Mouse (Mus musculus): ENCODE data around the gene Smad3. TPM values are rescaled to one million over a fixed set of nuclear protein-coding genes. Genes with fewer than 3 reads are reported as not detected.

The Smad3 gene
- polyA plus RNA-seq, 1 experiment from 2014 or later, result 11.6 TPM

DNA sequence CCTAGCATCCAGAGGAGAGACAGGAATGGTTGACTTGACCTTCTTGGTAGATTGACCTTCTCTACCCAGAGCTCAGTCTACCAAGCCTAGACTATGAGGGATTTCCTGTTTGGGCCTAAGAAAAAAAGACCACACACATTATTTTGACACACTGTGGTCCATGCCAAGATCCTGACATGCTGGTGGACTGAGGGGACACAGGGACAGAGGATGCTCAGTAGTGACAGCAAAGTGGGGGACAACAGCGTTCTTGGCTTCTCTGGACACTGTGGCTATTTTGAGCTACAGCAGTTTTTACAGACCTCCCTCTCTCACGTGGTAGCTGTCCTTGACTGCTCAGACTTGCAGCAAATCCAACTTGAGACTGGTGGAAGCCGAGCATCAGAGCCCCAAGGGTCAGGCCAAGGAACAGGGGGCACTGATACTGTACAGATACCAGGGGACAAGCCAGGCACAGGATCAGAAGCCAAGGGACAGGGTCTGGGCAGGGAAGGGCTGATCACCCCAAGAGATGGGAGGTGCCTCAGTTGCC lies 40.3 kb downstream of the Smad3 start:
- no peaks in the 10 kb centered on the region for H3K9me3 ChIP-seq (replicated peaks)
- H3K27ac ChIP-seq, result peak overlapping the region; percentile 66
- H3K27me3 ChIP-seq, result no peaks in the 10 kb centered on the region
- H3K36me3 ChIP-seq, result no peaks in the 10 kb centered on the region
- WGBS, result 30% methylated on average over 3 of the region's 3 CpGs
- H3K4me1 ChIP-seq (replicated peaks), result peaks cover 82% of the 10 kb centered on the region
- no peak overlapping the region for H3K4me3 ChIP-seq
- H3K4me2 ChIP-seq, result no peak overlapping the region; the same call in 1 of the 2 replicates
- no peak overlapping the region for H3K9ac ChIP-seq
- ATAC-seq (replicated peaks; ENCODE audit: insufficient number of reproducible peaks, insufficient read depth, low FRiP score, low read depth), result no peak

DNA sequence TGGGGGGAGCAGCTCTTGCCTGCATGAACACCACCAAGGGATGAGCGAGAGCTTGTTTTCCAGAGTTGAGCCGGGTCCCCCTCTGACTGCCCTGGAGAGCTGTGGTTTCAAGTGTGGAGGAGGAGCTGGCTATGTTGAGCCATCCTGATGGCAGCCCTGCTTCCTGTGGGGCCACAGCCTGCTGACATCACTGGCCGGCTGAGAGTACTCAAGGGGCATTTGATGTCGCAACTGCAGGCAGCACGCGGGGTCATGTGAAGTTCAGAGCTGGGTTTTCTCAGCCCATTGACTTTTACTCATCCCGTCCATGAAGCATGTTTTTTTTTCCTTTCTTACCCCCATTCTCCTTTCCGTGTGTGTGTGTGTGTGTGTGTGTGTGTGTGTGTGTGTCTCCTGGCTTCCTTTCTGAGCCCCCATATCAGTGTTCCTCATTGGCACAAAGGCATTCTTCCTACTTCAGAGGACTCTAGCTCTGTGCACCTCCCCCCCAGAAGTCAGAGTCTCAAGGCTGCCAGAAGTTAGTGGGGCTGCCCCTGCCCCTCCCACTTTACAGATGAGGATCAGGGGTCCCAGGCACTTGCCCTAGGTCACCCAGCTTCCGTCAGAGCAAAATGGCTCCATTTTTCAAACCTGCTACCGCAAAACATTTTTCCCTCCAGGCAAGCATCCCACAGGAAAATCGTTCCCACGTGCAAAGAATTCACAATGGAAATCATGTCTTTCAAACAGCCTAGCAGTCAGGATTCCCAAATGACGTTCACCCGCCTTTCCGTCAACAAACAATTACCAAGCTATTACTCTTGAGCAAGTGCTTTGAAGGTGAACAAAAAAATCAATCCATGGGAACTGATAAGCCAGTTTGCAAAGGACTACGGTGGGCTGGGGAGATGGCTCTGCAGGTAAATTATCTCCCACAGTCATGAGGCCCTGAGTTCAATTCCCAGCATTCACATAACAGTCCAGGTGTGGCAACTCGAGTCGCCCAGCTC lies 41.4 kb downstream of the Smad3 start:
- Histone ChIP-seq H3K27me3 (no peaks in the 10 kb centered on the region), H3K9me3 (replicated peaks) (no peaks in the 10 kb centered on the region), H3K4me3 (no peak overlapping the region), H3K4me1 (replicated peaks) (peaks cover 81% of the 10 kb centered on the region), H3K4me2 (peak overlapping the region; percentile 35), H3K27ac (peak overlapping the region; percentile 66), H3K36me3 (no peaks in the 10 kb centered on the region), H3K9ac (no peak overlapping the region)
- peak; percentile 48 for ATAC-seq (replicated peaks; ENCODE audit: insufficient number of reproducible peaks, insufficient read depth, low FRiP score, low read depth)
- 25% methylated on average over 18 of the region's 18 CpGs for WGBS

DNA sequence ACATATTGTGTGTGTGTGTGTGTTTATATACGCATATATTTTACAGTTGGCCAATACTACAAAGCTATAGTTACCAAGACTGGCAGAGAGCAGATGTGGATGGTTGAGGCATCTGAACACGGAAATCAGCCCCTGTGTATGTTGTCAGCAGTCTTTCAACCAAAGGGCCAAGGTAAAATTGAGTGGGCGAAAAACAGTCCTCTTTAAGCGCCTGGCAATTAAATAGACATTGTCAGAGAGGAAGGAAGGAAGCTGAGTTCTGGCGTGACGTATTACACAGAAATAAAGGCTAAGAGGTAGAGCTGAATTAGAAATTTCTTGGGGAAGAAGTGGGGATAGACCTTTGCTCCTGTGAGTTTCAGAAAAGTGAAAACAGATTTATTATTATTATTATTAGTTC lies 43.2 kb downstream of the Smad3 start:
- peaks cover 69% of the 10 kb centered on the region for H3K4me1 ChIP-seq (replicated peaks)
- H3K36me3 ChIP-seq, result no peaks in the 10 kb centered on the region
- no peaks in the 10 kb centered on the region for H3K9me3 ChIP-seq (replicated peaks)
- H3K4me2 ChIP-seq, result no peak overlapping the region
- WGBS, result 74% methylated on average over 6 of the region's 6 CpGs
- ATAC-seq (replicated peaks; ENCODE audit: insufficient number of reproducible peaks, insufficient read depth, low FRiP score, low read depth), result no peak
- no peaks in the 10 kb centered on the region for H3K27me3 ChIP-seq
- H3K9ac ChIP-seq, result no peak overlapping the region
- H3K27ac ChIP-seq, result no peak overlapping the region
- H3K4me3 ChIP-seq, result no peak overlapping the region

DNA sequence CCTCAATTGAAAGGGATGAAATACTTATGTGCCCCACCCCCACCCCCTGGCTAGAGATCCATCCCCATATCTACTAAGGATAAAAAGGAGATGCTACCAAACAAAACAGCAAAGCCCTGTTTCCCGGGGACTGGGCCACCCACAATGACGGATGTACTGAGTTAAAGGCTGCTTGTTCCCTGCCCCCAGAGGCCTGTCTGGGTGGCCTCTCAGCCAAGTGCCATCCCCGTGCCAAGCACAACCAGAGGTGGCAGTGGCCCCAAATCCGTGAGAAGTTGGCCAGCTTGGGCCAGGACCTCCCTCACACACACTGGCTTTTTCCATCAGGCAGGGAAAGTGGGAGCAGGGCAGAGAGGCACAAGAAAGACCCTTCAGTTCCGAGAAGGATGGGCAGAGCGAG lies 45.0 kb downstream of the Smad3 start:
- H3K4me3 ChIP-seq, result no peak overlapping the region
- H3K4me1 ChIP-seq (replicated peaks), result peaks cover 60% of the 10 kb centered on the region
- no peaks in the 10 kb centered on the region for H3K36me3 ChIP-seq
- no peak overlapping the region for H3K4me2 ChIP-seq
- no peaks in the 10 kb centered on the region for H3K27me3 ChIP-seq
- H3K9me3 ChIP-seq (replicated peaks), result no peaks in the 10 kb centered on the region
- no peak overlapping the region for H3K27ac ChIP-seq
- ATAC-seq (replicated peaks; ENCODE audit: insufficient number of reproducible peaks, insufficient read depth, low FRiP score, low read depth), result no peak
- H3K9ac ChIP-seq, result no peak overlapping the region
- WGBS, result 54% methylated on average over 6 of the region's 6 CpGs

DNA sequence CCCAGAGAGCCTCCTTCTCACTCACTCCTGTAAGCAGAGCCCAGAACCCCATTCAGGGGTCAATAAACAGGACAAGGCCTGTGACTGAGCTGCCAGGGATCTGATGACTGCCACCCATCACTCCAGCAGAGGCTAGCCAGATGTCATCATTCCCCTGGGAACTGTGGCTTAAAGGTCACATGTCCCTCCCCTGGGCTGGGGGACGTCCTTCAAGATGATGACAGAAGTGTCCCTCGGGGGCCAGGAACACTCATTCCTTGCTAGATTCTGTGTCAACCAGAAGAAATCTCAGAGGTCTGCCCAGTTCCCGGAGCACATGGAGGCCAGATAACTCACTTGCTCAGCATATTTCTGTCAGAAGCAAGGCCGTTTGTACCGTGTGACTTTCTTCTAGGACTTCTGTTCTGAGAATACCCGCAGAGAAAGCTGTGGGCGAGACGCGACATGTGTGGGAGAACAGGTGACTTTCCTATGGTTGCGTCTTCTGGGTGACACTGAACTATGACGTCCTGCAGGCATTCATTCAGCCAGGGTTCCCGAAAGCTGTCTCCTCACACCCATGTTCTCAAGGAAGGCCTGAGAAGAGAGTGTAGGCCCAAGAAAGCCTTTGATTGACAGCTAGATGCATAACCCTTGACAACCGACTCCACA lies 46.1 kb downstream of the Smad3 start:
- ATAC-seq (replicated peaks; ENCODE audit: insufficient number of reproducible peaks, insufficient read depth, low FRiP score, low read depth), result no peak
- H3K9me3 ChIP-seq (replicated peaks), result no peaks in the 10 kb centered on the region
- H3K4me3 ChIP-seq, result no peak overlapping the region
- H3K4me1 ChIP-seq (replicated peaks), result peaks cover 59% of the 10 kb centered on the region
- H3K27ac ChIP-seq, result no peak overlapping the region
- WGBS, result 50% methylated on average over 13 of the region's 13 CpGs
- H3K4me2 ChIP-seq, result no peak overlapping the region
- H3K36me3 ChIP-seq, result no peaks in the 10 kb centered on the region
- H3K9ac ChIP-seq, result no peak overlapping the region
- no peaks in the 10 kb centered on the region for H3K27me3 ChIP-seq

DNA sequence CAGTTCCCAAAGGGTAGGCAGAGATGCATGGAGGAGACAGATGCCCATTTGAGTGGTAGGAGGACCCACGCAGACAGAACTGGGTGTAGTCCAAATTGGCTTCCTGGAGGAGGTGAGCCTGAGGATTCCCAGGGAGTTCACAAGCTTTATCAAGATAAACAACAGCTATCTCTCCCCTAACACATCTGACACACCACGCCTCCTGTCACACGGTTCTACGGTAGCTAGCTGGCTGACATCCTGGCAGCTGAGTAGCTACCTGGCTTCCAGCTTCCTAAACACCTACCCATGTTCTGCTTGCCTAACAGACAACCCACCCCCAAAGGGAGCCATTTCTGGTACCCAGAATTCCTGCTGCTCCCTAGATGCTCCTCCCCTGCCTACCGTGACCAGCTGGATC lies 47.9 kb downstream of the Smad3 start:
- Histone ChIP-seq H3K9me3 (replicated peaks) (no peaks in the 10 kb centered on the region), H3K36me3 (no peaks in the 10 kb centered on the region), H3K4me1 (replicated peaks) (peaks cover 60% of the 10 kb centered on the region), H3K27ac (no peak overlapping the region), H3K9ac (no peak overlapping the region), H3K4me2 (no peak overlapping the region), H3K27me3 (no peaks in the 10 kb centered on the region), H3K4me3 (no peak overlapping the region)
- ATAC-seq (replicated peaks; ENCODE audit: insufficient number of reproducible peaks, insufficient read depth, low FRiP score, low read depth), result no peak
- WGBS, result 91% methylated on average over 5 of the region's 5 CpGs

DNA sequence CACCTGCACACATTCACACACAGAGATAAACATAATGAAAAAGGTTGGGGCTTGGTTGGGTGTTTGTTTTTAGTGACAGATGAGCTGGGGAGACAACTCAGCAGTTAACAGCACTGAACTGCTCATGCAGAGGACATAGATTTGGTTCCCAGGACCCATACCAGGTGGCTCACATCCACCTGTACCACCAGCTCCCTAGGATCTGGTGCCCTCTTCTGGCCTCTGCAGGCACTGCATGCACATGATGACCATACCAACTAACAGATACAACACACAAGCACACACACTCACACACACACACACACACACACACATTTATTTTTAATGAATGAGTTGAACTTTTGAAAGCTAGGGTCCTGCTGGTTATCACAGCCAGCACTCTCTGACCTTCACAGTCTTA lies 48.5 kb downstream of the Smad3 start:
- peaks cover 65% of the 10 kb centered on the region for H3K4me1 ChIP-seq (replicated peaks)
- H3K27me3 ChIP-seq, result no peaks in the 10 kb centered on the region

DNA sequence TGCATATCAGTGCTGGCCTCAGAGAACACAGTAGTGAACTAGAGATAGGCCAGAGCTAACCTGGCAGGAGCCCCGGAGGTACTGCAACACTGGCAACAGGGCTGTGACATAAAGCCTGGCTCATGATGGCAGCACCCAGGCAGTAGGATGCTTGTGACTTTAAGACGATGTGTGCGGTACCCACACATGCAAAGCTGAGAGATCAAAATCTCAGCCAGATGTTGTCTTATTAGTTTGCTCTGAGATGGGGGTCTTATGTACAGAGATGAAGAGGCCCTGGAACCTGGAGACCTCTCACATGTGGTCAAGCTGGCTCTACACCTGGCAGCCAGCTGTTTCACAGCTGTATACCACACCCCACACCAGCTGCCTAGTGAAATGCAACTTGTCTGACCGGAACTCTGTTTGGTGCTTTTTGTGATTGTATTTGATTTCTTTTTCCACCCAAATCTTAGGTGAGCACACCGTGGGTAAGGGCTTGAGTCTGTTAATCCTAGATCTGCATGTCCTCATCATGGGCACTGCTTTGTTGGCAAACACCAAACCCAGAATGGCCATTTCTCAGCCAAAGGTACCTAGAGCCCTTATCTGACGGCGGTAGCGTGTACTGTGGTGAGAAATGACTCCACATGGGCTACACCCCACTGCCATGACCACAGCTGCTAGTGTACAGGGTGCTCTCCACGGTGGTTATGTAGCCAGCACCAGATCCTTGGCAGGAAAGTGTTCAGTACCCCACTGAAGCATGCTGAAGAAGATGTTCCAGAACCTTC lies 49.8 kb downstream of the Smad3 start:
- Histone ChIP-seq H3K4me2 (no peak overlapping the region), H3K4me1 (replicated peaks) (peaks cover 69% of the 10 kb centered on the region), H3K36me3 (no peaks in the 10 kb centered on the region), H3K27me3 (no peaks in the 10 kb centered on the region), H3K27ac (no peak overlapping the region), H3K9me3 (replicated peaks) (no peaks in the 10 kb centered on the region), H3K4me3 (no peak overlapping the region), H3K9ac (no peak overlapping the region)
- ATAC-seq (replicated peaks; ENCODE audit: insufficient number of reproducible peaks, insufficient read depth, low FRiP score, low read depth), result no peak
- 79% methylated on average over 9 of the region's 9 CpGs for WGBS

More for the DNA sequence above, 48.5 kb downstream of the Smad3 start:
- Histone ChIP-seq H3K4me3 (no peak overlapping the region), H3K4me2 (no peak overlapping the region), H3K36me3 (no peaks in the 10 kb centered on the region), H3K9ac (no peak overlapping the region), H3K27ac (no peak overlapping the region), H3K9me3 (replicated peaks) (no peaks in the 10 kb centered on the region)
- ATAC-seq (replicated peaks; ENCODE audit: insufficient number of reproducible peaks, insufficient read depth, low FRiP score, low read depth), result no peak

DNA sequence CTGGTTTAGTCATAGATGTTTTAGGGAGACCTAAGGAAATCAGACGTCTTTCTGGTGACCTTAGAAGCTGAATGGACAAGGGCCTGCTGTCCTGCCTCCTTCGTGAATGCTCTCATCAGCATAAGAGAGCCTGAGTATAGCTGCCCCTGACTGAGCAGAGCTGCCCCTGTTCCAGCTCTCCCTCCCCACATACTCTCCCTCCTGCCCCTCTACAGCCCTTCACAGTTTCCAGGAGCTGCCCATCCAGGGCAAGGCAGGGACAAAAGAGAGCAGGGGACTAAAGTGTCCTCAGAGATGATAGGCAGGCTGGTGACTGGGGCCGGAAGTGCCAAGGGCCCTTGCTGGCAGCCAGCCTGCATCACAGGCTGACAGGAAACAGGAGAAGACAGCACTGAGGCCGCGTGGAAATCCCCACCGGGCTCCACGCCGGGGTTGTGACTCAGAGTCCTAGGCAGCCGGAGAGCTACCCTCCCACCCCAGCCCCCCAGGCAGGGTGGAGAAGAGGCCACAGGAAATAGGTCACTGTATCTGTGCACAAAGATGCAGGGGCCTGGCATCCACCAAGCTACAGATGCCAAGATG lies 51.6 kb downstream of the Smad3 start:
- Histone ChIP-seq H3K4me1 (replicated peaks) (peaks cover 73% of the 10 kb centered on the region), H3K27ac (peak overlapping the region; percentile 77), H3K27me3 (no peaks in the 10 kb centered on the region), H3K4me3 (no peak overlapping the region), H3K36me3 (no peaks in the 10 kb centered on the region), H3K9me3 (replicated peaks) (no peaks in the 10 kb centered on the region), H3K4me2 (peak overlapping the region; percentile 17), H3K9ac (peak overlapping the region; percentile 27; the same call in 1 of the 2 replicates)
- WGBS, result 5% methylated on average over 9 of the region's 9 CpGs
- peak; percentile 45 for ATAC-seq (replicated peaks; ENCODE audit: insufficient number of reproducible peaks, insufficient read depth, low FRiP score, low read depth)

DNA sequence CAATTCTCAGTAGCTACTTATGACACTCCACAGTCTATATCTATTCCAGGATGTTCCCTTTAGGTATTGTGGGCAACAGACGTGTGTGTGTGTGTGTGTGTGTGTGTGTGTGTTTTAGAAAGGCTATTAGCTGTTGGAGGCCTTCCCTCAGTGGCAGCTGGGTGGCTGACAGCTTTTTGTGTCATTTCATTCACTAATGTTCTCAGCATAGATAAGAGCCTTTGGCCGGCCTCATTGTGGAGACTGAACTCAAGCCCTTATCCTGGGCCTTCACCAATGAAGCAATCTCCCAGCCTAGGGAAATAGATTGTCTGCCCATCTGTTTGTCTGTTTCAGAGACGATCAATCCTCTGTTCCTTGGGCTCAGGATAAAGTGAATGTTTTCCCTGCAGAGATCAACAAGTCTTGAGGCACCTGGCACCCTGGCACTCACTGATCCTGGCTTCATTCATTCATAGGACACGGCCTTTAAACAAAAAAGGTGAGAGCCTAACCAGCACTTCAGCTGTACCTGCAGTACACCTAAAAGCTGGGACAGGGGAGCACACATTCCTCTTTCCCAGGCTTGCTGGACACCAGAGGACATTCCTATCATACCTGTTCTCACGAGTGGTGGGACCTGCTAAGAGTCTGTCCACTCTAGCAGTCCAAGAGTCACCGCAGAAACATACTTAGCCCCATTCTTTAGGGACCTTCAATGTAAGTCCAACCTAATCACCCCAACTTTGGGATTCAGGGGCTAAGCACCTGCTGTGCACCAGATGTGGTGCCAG lies 52.6 kb downstream of the Smad3 start:
- no peak overlapping the region for H3K4me2 ChIP-seq
- 48% methylated on average over 6 of the region's 6 CpGs for WGBS
- H3K27ac ChIP-seq, result peak overlapping the region; percentile 77; the same call in 1 of the 2 replicates
- H3K4me1 ChIP-seq (replicated peaks), result peaks cover 69% of the 10 kb centered on the region
- H3K27me3 ChIP-seq, result no peaks in the 10 kb centered on the region
- ATAC-seq (replicated peaks; ENCODE audit: insufficient number of reproducible peaks, insufficient read depth, low FRiP score, low read depth), result no peak
- H3K4me3 ChIP-seq, result no peak overlapping the region
- no peaks in the 10 kb centered on the region for H3K36me3 ChIP-seq
- no peaks in the 10 kb centered on the region for H3K9me3 ChIP-seq (replicated peaks)
- H3K9ac ChIP-seq, result no peak overlapping the region
